Mouse (Mus musculus) adrenal gland, adult 18-20 months (tissue): ENCODE data around the gene Xlr5b. TPM values are rescaled to one million over a fixed set of nuclear protein-coding genes. Genes with fewer than 3 reads are reported as not detected.
"Not testable (repeated sequence)": the region's sequence is repeated elsewhere in the genome, so short reads cannot be mapped to it uniquely, and the experiment has no call there.

Experiments
- DNase-seq, 2 experiments: peaks; one replicate each; pipeline ENCODE4 v3.0.0; 2021 to 2022; ENCODE audit warnings: low spot score in 2 of 2
- long read RNA-seq, 2 experiments: library from polyadenylated mRNA; stranded (forward); transcript quantifications; one replicate each; pipeline ENCODE4 v2.0.0; 2021
- total RNA-seq, 2 experiments: library from RNA; stranded (reverse); gene quantifications; 1 replicate in 1 of 2; 2 replicates in 1 of 2; pipeline ENCODE4 v1.2.3; 2021

The Xlr5b gene
- not detected for total RNA-seq
- long read RNA-seq, experiment 1 = 0 reads
- long read RNA-seq, experiment 2 = 0 reads

DNA sequence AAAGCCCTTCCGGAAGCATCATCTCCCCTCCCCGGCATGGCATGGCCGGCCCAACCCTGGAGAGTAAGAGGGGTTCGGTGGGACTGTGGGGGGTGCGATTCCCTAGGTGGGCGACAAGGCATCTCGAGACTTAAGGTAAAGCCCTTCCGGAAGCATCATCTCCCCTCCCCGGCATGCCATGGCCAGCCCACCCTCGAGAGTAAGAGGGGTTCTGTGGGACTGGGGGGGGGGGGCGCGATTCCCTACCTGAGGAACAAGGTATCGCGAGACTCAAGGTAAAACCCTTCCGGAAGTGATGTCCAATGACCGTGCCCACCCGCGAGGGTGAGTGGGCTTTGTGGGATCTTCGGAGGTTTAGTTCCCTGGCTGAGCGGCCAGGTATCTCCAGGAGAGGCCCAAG, at the start of gene Xlr5b:
TSS of gene Xlr5b (plus strand) at position 301 of the 400 bp plus-strand sequence.
- DNase-seq = not testable (repeated sequence)

DNA sequence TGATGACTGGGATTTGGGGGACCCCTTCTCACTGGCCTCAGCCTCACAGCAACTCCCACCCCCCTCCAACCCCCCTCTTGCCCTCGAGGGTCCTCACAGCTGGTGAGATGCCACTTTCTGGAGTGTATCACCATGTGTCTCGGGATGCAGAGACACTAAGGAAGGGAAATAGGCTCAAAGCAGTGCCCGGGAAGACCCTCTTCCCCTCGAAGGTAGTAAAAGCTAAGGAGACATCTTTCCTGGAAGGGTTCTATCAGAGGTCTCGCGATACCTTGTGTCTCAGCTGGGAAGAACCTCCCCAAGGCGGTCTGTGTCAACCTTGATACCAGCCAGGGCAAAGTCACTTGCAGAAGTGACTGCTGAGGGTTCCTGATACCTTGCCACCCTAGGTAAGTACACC, 31.8 kb upstream of the Xlr5b start, which contains the start of gene Gm14685:
TSS of gene Gm14685 (plus strand) at position 301 of the 400 bp plus-strand sequence.
- not testable (repeated sequence) for DNase-seq

DNA sequence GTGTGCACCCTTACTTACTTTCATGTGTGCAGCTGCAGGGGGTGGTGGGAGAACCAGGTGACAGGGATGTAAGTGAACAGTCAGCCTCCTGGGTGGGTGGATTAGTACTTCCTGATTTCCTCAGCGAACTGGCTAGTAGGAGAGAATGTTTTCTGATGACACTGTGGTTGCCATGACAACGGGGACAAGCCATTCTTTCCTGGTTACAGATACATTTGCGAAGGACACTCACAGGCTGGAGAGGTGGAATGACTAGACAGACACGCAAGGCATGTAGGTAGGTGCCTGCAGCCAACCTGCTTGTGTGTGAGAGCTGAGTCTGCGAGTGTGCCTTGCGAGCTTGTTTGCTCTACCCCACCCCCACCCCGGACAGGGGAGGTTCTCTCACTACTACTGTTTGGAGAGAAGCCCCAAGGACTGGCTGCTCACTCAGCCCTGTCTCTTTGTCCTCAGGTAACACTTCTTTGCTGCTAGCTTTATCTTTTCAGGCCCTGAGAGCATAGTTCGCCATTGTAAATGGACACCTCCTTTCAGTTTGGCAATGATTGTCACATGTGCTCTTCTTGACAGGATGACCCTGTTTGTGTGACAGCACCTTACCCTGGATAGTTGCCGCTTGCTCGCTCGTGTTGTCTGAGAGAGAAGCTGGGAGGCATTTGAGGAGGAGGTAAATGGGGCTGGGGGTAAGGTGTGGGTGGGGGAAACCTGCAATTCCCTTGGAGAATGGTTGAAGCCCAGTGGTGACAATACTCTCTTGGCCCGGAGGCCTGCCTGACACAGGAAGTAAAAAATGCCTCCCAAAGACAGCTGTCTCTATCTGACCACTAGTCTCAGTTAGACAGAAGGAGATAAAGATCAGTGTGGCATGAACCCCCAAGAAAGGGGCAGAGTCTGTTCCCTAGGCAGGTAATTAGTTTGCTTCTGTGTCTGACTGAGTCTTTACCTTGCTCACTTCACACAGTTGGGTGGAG, 25.5 kb upstream of the Xlr5b start:
- DNase-seq = not testable (repeated sequence)

DNA sequence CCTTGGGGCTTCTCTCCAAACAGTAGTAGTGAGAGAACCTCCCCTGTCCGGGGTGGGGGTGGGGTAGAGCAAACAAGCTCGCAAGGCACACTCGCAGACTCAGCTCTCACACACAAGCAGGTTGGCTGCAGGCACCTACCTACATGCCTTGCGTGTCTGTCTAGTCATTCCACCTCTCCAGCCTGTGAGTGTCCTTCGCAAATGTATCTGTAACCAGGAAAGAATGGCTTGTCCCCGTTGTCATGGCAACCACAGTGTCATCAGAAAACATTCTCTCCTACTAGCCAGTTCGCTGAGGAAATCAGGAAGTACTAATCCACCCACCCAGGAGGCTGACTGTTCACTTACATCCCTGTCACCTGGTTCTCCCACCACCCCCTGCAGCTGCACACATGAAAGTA, 5.4 kb upstream of the Xlr5b start:
- DNase-seq = not testable (repeated sequence)

DNA sequence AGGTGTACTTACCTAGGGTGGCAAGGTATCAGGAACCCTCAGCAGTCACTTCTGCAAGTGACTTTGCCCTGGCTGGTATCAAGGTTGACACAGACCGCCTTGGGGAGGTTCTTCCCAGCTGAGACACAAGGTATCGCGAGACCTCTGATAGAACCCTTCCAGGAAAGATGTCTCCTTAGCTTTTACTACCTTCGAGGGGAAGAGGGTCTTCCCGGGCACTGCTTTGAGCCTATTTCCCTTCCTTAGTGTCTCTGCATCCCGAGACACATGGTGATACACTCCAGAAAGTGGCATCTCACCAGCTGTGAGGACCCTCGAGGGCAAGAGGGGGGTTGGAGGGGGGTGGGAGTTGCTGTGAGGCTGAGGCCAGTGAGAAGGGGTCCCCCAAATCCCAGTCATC, 754 bp downstream of the Xlr5b start, which contains the start of gene DXBay18:
TSS of gene DXBay18 (minus strand) at position 101 of the 400 bp plus-strand sequence.
- not testable (repeated sequence) for DNase-seq

DNA sequence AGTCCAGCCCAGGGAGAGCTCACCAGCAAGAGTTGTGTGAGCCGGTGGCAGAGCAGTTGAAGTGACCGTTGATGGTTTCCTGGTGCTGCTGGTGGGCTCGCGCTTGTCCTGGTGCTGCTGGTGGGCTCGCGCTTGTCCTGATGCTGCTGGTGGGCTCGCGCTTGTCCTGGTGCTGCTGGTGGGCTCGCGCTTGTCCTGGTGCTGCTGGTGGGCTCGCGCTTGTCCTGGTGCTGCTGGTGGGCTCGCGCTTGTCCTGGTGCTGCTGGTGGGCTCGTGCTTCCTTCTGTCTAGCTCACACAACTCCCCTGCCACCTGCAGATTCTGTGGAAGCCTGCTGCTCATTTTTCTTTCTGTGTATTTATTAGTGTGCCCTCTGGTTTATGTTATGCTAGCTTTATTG, 28.3 kb downstream of the Xlr5b start, which contains the start of gene Spin2d:
TSS of gene Spin2d (minus strand) at position 101 of the 400 bp plus-strand sequence.
- DNase-seq = not testable (repeated sequence)

DNA sequence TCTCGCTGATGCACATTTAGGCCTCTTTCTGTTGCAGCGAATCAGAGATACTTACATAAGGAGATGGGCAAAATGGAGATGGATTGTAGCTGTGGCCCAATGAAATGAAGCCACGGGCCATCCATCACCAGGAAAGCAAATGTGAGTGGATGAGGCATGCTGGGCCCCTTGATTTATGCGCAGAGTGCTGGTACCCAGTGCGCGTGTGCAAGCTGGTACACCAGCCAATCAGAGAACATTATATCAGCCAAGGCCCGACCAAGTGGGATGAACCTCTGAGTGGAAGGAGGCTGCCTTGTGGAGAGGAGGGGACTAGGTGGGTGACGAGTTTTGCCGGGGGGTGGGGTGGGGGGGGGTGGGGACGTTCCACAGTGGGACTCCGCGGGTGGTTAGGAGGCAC, 43.3 kb downstream of the Xlr5b start, which contains the start of gene Xlr3b:
TSS of gene Xlr3b (plus strand) at position 274 of the 400 bp plus-strand sequence.
- not testable (repeated sequence) for DNase-seq

Other genes starting within 250 kb of the Xlr5b start
- 10 to 100 TPM; 44.5 to 45.3 TPM for gene Cetn2, start 230.4 kb upstream of the Xlr5b start, total RNA-seq
- gene Nsdhl, start 230.2 kb upstream of the Xlr5b start, total RNA-seq = 10 to 100 TPM; 33.8 to 60.0 TPM
- 1 to 10 TPM; 2.5 to 2.9 TPM for gene Zfp185, start 161.5 kb upstream of the Xlr5b start, total RNA-seq
- gene Pnma5, start 111.7 kb upstream of the Xlr5b start, total RNA-seq = under 1 TPM; 0.16 to 0.17 TPM
- under 1 TPM; 0.19 to 0.20 TPM for gene Pnma3, start 84.0 kb upstream of the Xlr5b start, total RNA-seq
- gene Xlr4a, start 66.3 kb upstream of the Xlr5b start, total RNA-seq = not detected
- gene Xlr3a, start 51.7 kb upstream of the Xlr5b start, total RNA-seq = 1 to 10 TPM in 1 of 2 experiments, under 1 TPM in 1; 0.76 to 1.6 TPM
- not detected for gene Gm14685, start 31.7 kb upstream of the Xlr5b start, total RNA-seq
- not detected for gene DXBay18, start 654 bp downstream of the Xlr5b start, total RNA-seq
- gene Spin2d, start 28.2 kb downstream of the Xlr5b start, total RNA-seq = not detected
- 10 to 100 TPM in 1 of 2 experiments, 1 to 10 TPM in 1; 5.5 to 15.4 TPM for gene Xlr3b, start 43.4 kb downstream of the Xlr5b start, total RNA-seq
- gene Xlr4b, start 65.5 kb downstream of the Xlr5b start, total RNA-seq = 1 to 10 TPM; 1.3 to 2.0 TPM
- gene F8a, start 79.5 kb downstream of the Xlr5b start, total RNA-seq = 1 to 10 TPM; 6.7 to 9.8 TPM
- gene Xlr4c, start 94.3 kb downstream of the Xlr5b start, total RNA-seq = 1 to 10 TPM in 1 of 2 experiments, under 1 TPM in 1; 0.23 to 1.8 TPM
- not detected for gene Xlr3c, start 116.6 kb downstream of the Xlr5b start, total RNA-seq
- under 1 TPM in 1 of 2 experiments, not detected in 1; 0.53 TPM for gene Xlr5a, start 144.2 kb downstream of the Xlr5b start, total RNA-seq
- gene Xlr5c, start 144.2 kb downstream of the Xlr5b start, total RNA-seq = not detected
- not detected for gene Gm45015, start 188.0 kb downstream of the Xlr5b start, total RNA-seq
- 10 to 100 TPM; 16.0 to 17.7 TPM for gene Zfp275, start 193.8 kb downstream of the Xlr5b start, total RNA-seq
- not detected for gene Gm18336, start 249.9 kb downstream of the Xlr5b start, total RNA-seq